Mouse (Mus musculus): Measurements from ENCODE around the gene Pigo. TPM values are rescaled to one million over a fixed set of nuclear protein-coding genes. Genes with fewer than 3 reads are reported as not detected.

The Pigo gene
- polyA plus RNA-seq, 1 experiment: 4.9 TPM

DNA sequence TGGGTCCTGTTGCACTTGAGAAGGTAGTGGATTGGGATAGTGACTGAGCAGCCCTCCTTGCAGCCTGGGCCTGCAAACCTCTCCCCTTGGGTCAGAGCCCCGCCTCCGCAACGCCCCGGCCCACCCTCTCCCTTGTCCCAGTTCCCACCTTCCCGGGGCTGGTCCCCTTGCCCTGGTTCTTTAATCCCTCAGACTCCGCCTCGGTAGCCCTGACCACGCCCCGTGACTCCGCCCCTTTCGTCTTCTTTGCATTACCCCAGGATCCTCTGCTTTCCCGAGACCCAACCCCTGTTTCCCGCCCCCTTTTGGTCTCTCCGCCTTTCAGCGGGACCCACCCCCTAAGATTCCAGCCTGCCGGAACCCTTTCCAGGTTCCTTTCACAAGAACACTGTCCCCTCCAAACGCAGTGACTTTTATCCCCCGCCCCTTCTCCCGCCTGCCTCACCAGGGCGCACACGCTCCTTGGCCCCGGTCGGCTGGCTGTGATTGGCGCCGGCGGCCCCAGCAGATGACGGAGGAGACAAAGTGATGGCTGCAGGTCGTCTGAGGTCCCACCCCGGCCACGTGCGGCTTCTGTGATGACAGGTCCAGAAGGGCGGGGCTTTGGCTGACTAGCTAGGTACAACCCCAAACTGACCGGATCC, 20.2 kb upstream of the Pigo start, which contains the start of gene Fam214b:
TSS of gene Fam214b (minus strand) at position 562 of the 644 bp plus-strand sequence.
- H3K36me3 ChIP-seq (ENCODE audit: control insufficient read depth, insufficient read depth): no peaks in the 10 kb centered on the region

DNA sequence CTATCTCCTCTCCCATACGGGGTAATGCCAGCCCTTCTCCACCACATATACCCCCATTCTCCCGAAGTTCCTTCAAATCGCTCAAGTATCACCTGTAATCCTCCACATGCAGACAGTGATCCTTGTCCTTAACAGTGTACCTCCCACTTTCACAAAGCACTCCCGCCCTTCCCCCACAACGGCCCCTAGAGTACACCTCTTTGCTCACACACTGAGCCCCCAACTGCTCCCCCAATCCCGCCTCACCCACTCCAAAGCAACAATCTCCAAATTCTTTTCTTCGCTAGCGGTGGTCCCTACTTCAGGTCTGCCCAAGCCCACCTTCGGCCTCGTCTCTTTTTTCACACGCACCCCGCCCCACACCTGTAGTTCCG, 19.7 kb upstream of the Pigo start:
- TF ChIP-seq FOSL1 (IDR thresholded peaks at IDR 0.05; ENCODE audit: insufficient read depth, low read length, poor library complexity, severe bottlenecking) (no peak), USF1 (IDR thresholded peaks at IDR 0.05; ENCODE audit: low read depth) (no peak), MYOG (IDR thresholded peaks at IDR 0.05; ENCODE audit: control insufficient read depth, extremely low read depth, insufficient read length) (no peak), MAX (IDR thresholded peaks at IDR 0.05) (no peak), CEBPB (IDR thresholded peaks at IDR 0.05; ENCODE audit: low read depth) (no peak), CTCF (IDR thresholded peaks at IDR 0.05; ENCODE audit: control insufficient read depth, insufficient read depth, insufficient read length) (no peak), MYOD1 (IDR thresholded peaks at IDR 0.05; ENCODE audit: control insufficient read depth, insufficient read length, low read depth) (no peak)
- H3K36me3 ChIP-seq (ENCODE audit: control insufficient read depth, insufficient read depth): no peaks in the 10 kb centered on the region
- H3ac ChIP-seq (ENCODE audit: control insufficient read depth, insufficient read length, low read depth): no peak overlapping the region
- no peaks in the 10 kb centered on the region for H3K79me3 ChIP-seq (ENCODE audit: low read depth)
- no peaks in the 10 kb centered on the region for H3K79me2 ChIP-seq (ENCODE audit: control insufficient read depth, insufficient read depth)
- H3K27me3 ChIP-seq (ENCODE audit: control insufficient read depth, insufficient read depth, insufficient read length): no peaks in the 10 kb centered on the region
- peak overlapping the region; percentile 31 for H3K4me3 ChIP-seq (ENCODE audit: insufficient read depth, poor library complexity, severe bottlenecking)

More for the DNA sequence above, 20.2 kb upstream of the Pigo start, which contains the start of gene Fam214b:
- H3K79me3 ChIP-seq (ENCODE audit: low read depth): no peaks in the 10 kb centered on the region
- H3K79me2 ChIP-seq (ENCODE audit: control insufficient read depth, insufficient read depth): no peaks in the 10 kb centered on the region
- peak within 1 kb of the TSS; percentile 22 for H3ac ChIP-seq (ENCODE audit: control insufficient read depth, insufficient read length, low read depth)
- H3K4me3 ChIP-seq (ENCODE audit: insufficient read depth, poor library complexity, severe bottlenecking): peak within 1 kb of the TSS; percentile 31
- TF ChIP-seq CEBPB (IDR thresholded peaks at IDR 0.05; ENCODE audit: low read depth) (no peak), MAX (IDR thresholded peaks at IDR 0.05) (peak; percentile 83), USF1 (IDR thresholded peaks at IDR 0.05; ENCODE audit: low read depth) (peak; percentile 42), CTCF (IDR thresholded peaks at IDR 0.05; ENCODE audit: control insufficient read depth, insufficient read depth, insufficient read length) (no peak), MYOD1 (IDR thresholded peaks at IDR 0.05; ENCODE audit: control insufficient read depth, insufficient read length, low read depth) (no peak), MYOG (IDR thresholded peaks at IDR 0.05; ENCODE audit: control insufficient read depth, extremely low read depth, insufficient read length) (no peak), FOSL1 (IDR thresholded peaks at IDR 0.05; ENCODE audit: insufficient read depth, low read length, poor library complexity, severe bottlenecking) (no peak)
- H3K27me3 ChIP-seq (ENCODE audit: control insufficient read depth, insufficient read depth, insufficient read length): no peaks in the 10 kb centered on the region

DNA sequence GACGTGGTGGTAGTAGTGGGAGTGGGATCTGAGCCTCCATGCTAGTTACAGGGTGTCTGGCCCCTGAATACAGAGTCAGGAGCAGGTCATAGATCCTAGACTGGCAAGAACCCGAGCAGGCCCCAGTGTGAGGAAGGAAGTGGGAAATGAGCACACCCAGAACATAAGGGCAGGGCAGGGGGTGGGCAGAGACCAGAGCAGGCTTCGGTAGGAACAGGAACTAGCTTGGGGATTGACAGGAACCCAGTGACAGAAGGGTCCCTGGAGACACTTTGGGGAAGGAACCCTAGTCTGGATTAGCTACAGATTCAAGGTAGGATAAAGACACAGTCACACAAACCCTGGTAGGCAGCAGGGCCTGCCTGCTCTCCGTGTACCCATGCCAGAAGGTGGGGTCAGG, 19.1 kb upstream of the Pigo start:
- Histone ChIP-seq H3K27me3 (ENCODE audit: control insufficient read depth, insufficient read depth, insufficient read length) (no peaks in the 10 kb centered on the region), H3K36me3 (ENCODE audit: control insufficient read depth, insufficient read depth) (no peaks in the 10 kb centered on the region), H3K79me3 (ENCODE audit: low read depth) (no peaks in the 10 kb centered on the region), H3K4me3 (ENCODE audit: insufficient read depth, poor library complexity, severe bottlenecking) (no peak overlapping the region), H3ac (ENCODE audit: control insufficient read depth, insufficient read length, low read depth) (no peak overlapping the region), H3K79me2 (ENCODE audit: control insufficient read depth, insufficient read depth) (no peaks in the 10 kb centered on the region)
- TF ChIP-seq CEBPB (IDR thresholded peaks at IDR 0.05; ENCODE audit: low read depth) (no peak), USF1 (IDR thresholded peaks at IDR 0.05; ENCODE audit: low read depth) (no peak), FOSL1 (IDR thresholded peaks at IDR 0.05; ENCODE audit: insufficient read depth, low read length, poor library complexity, severe bottlenecking) (no peak), MAX (IDR thresholded peaks at IDR 0.05) (no peak), MYOG (IDR thresholded peaks at IDR 0.05; ENCODE audit: control insufficient read depth, extremely low read depth, insufficient read length) (no peak), CTCF (IDR thresholded peaks at IDR 0.05; ENCODE audit: control insufficient read depth, insufficient read depth, insufficient read length) (no peak), MYOD1 (IDR thresholded peaks at IDR 0.05; ENCODE audit: control insufficient read depth, insufficient read length, low read depth) (no peak)

DNA sequence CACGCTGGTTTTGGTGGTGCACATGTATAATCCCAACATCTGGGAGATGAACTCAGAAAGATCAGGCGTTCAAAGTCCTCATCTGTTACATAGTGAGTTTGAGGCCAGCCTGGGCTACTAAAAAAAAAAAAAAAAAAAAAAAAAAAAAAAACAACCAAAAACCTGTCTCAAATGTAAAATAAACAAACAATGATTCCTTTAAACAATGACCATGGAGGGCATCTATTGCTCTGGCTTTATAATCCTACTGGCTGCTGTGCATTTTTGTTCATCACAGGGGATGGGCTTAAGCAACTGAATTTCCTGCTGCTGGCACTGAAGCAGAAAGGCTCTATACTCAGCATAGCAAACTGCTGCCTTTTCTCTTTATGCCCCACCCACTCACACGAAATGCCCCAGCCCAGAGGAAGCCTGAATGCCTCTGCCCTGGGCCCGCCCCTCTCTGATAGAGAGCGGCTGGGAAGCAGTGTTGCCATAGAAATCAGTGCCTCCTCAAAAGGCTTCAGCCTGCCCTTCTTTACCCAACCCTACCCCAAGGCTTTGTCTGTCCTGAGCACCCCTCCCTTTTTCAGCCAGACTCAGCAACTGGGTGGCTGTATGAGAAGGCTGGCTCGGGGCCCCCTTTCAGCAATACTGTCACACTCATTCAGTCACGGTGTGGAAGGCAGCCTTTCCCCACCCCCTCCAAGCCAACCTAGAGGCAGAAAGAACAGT, 18.2 kb upstream of the Pigo start:
- no peak overlapping the region for H3ac ChIP-seq (ENCODE audit: control insufficient read depth, insufficient read length, low read depth)
- H3K4me3 ChIP-seq (ENCODE audit: insufficient read depth, poor library complexity, severe bottlenecking): no peak overlapping the region
- H3K79me3 ChIP-seq (ENCODE audit: low read depth): no peaks in the 10 kb centered on the region
- no peaks in the 10 kb centered on the region for H3K79me2 ChIP-seq (ENCODE audit: control insufficient read depth, insufficient read depth)
- H3K36me3 ChIP-seq (ENCODE audit: control insufficient read depth, insufficient read depth): no peaks in the 10 kb centered on the region
- TF ChIP-seq MYOG (IDR thresholded peaks at IDR 0.05; ENCODE audit: control insufficient read depth, extremely low read depth, insufficient read length) (no peak), FOSL1 (IDR thresholded peaks at IDR 0.05; ENCODE audit: insufficient read depth, low read length, poor library complexity, severe bottlenecking) (no peak), MYOD1 (IDR thresholded peaks at IDR 0.05; ENCODE audit: control insufficient read depth, insufficient read length, low read depth) (no peak), CTCF (IDR thresholded peaks at IDR 0.05; ENCODE audit: control insufficient read depth, insufficient read depth, insufficient read length) (no peak), CEBPB (IDR thresholded peaks at IDR 0.05; ENCODE audit: low read depth) (no peak), MAX (IDR thresholded peaks at IDR 0.05) (no peak), USF1 (IDR thresholded peaks at IDR 0.05; ENCODE audit: low read depth) (no peak)
- no peaks in the 10 kb centered on the region for H3K27me3 ChIP-seq (ENCODE audit: control insufficient read depth, insufficient read depth, insufficient read length)

DNA sequence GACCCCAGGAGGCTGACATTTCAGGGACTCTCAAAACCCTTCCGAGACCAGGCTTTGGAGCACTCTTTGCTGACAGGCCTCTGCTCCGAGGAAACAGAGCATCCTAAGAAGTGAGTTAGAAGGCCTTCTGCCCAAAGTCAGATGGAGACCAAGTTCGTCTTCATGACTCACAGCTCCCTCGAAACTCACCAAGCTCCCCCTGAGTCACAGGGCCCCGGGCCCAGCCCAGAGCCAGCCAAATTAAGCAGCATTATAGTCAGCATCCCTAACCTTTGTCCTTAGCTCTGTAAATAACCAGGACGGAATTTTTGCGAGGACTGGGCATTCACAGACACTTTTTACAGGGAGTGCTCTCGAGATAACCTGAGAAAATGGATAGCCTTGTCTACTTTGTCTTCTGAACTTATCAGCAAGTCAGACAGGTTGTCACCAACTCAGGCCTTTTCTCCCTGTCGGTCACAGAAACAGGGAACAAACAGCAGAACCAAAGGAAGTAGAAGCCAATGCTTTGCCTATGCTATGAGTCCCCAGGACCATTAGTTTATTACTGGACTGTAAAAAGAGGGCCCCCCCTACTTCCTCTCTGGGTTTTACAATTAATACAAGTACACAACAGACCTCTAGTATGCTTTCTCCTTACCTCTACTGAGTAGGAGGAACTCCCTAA, 15.4 kb upstream of the Pigo start:
- no peaks in the 10 kb centered on the region for H3K79me3 ChIP-seq (ENCODE audit: low read depth)
- TF ChIP-seq CEBPB (IDR thresholded peaks at IDR 0.05; ENCODE audit: low read depth) (no peak), USF1 (IDR thresholded peaks at IDR 0.05; ENCODE audit: low read depth) (no peak), MYOG (IDR thresholded peaks at IDR 0.05; ENCODE audit: control insufficient read depth, extremely low read depth, insufficient read length) (no peak), CTCF (IDR thresholded peaks at IDR 0.05; ENCODE audit: control insufficient read depth, insufficient read depth, insufficient read length) (no peak), MAX (IDR thresholded peaks at IDR 0.05) (no peak), FOSL1 (IDR thresholded peaks at IDR 0.05; ENCODE audit: insufficient read depth, low read length, poor library complexity, severe bottlenecking) (no peak), MYOD1 (IDR thresholded peaks at IDR 0.05; ENCODE audit: control insufficient read depth, insufficient read length, low read depth) (no peak)
- no peaks in the 10 kb centered on the region for H3K27me3 ChIP-seq (ENCODE audit: control insufficient read depth, insufficient read depth, insufficient read length)
- H3ac ChIP-seq (ENCODE audit: control insufficient read depth, insufficient read length, low read depth): no peak overlapping the region
- H3K4me3 ChIP-seq (ENCODE audit: insufficient read depth, poor library complexity, severe bottlenecking): no peak overlapping the region
- no peaks in the 10 kb centered on the region for H3K36me3 ChIP-seq (ENCODE audit: control insufficient read depth, insufficient read depth)
- H3K79me2 ChIP-seq (ENCODE audit: control insufficient read depth, insufficient read depth): no peaks in the 10 kb centered on the region
